Mouse (Mus musculus) CH12.LX (cell line): ENCODE results near the gene Anp32e. TPM values are rescaled to one million over a fixed set of nuclear protein-coding genes. Genes with fewer than 3 reads are reported as not detected.
A peak's percentile ranks its signal among the peaks of the same experiment; 100 is the strongest.

ENCODE experiments used
- DNase-seq: peaks from one replicate; pipeline ENCODE4 v3.0.0-alpha.2; 2013; ENCODE audit errors: extremely low read depth
- H3K27ac ChIP-seq: 2 replicates; pipeline ENCODE4 v1.5.1; 2012; ENCODE audit warnings: low read depth, mild to moderate bottlenecking, control low read depth, moderate library complexity; ENCODE audit not compliant: insufficient read depth
- H3K27me3 ChIP-seq: replicated peaks from 2 replicates; pipeline ENCODE3; 2012; ENCODE audit warnings: inconsistent platforms
- H3K36me3 ChIP-seq, 2 experiments: replicated peaks in 1 of 2; 2 replicates each; pipeline versions ENCODE3 to v1.6.1; 2012; ENCODE audit warnings: inconsistent platforms in 1 of 2, low read length in 1 of 2, mild to moderate bottlenecking in 1 of 2, mixed read lengths in 1 of 2, moderate library complexity in 1 of 2; ENCODE audit not compliant: control insufficient read depth in 1 of 2, insufficient read depth in 1 of 2
- H3K4me1 ChIP-seq, 2 experiments: 2 replicates each; pipeline ENCODE4 v1.6.1; 2012; ENCODE audit warnings: inconsistent platforms in 1 of 2, moderate library complexity in 1 of 2; ENCODE audit not compliant: insufficient read depth in 2 of 2, control insufficient read depth in 1 of 2
- H3K4me2 ChIP-seq: 2 replicates; pipeline ENCODE4 v1.6.1; 2012; ENCODE audit warnings: low read depth, mild to moderate bottlenecking, control low read depth; ENCODE audit not compliant: poor library complexity, insufficient read depth, severe bottlenecking
- H3K4me3 ChIP-seq, 3 experiments: fragments of 150-350 bp in 1 of 3; sonication (generic) in 1 of 3; replicated peaks in 1 of 3; 2 replicates each; pipeline versions ENCODE3 to v1.5.1; 2011 to 2012; ENCODE audit warnings: low read depth in 2 of 3, low read length in 2 of 3, mild to moderate bottlenecking in 2 of 3, moderate library complexity in 2 of 3, control low read depth in 1 of 3, improper control_type of control experiment in 1 of 3, inconsistent platforms in 1 of 3, mixed read lengths in 1 of 3; ENCODE audit not compliant: poor library complexity in 1 of 3
- H3K79me2 ChIP-seq: replicated peaks from 2 replicates; pipeline ENCODE4 v1.6.1; 2012; ENCODE audit warnings: mild to moderate bottlenecking, moderate library complexity; ENCODE audit not compliant: control insufficient read depth, poor library complexity, insufficient read depth, severe bottlenecking; ENCODE audit errors: extremely low read depth
- H3K9ac ChIP-seq: 2 replicates; pipeline ENCODE4 v1.6.1; 2012; ENCODE audit warnings: low read depth, mild to moderate bottlenecking, control low read depth, moderate library complexity; ENCODE audit not compliant: insufficient read depth
- H3K9me3 ChIP-seq: replicated peaks from 2 replicates; pipeline ENCODE3; 2012; ENCODE audit warnings: low read length, inconsistent platforms, mixed read lengths
- EP300 ChIP-seq: IDR thresholded peaks from 2 replicates; pipeline ENCODE4 v1.6.1; 2011; ENCODE audit warnings: low read length, improper control_type of control experiment
- GABPA ChIP-seq: IDR thresholded peaks from 2 replicates; pipeline ENCODE4 v1.6.1; 2012; ENCODE audit warnings: low read depth, low read length, improper control_type of control experiment, inconsistent platforms; ENCODE audit not compliant: insufficient replicate concordance
- JUN ChIP-seq: IDR thresholded peaks from 2 replicates; pipeline ENCODE4 v1.6.1; 2011; ENCODE audit warnings: low read depth, mild to moderate bottlenecking, low read length, improper control_type of control experiment, moderate library complexity; ENCODE audit not compliant: insufficient read depth
- KAT2A ChIP-seq: IDR thresholded peaks from 2 replicates; pipeline ENCODE4 v1.6.1; 2012; ENCODE audit warnings: low read length, improper control_type of control experiment, inconsistent platforms; ENCODE audit not compliant: insufficient replicate concordance
- MAX ChIP-seq: IDR thresholded peaks from 2 replicates; pipeline ENCODE4 v1.6.1; 2011; ENCODE audit warnings: low read length, improper control_type of control experiment
- MAZ ChIP-seq: IDR thresholded peaks from 2 replicates; pipeline ENCODE4 v1.6.1; 2012; ENCODE audit warnings: low read depth, mild to moderate bottlenecking, inconsistent platforms, low read length, improper control_type of control experiment, moderate library complexity
- MEF2A ChIP-seq: IDR thresholded peaks from 2 replicates; pipeline ENCODE4 v1.6.1; 2014; ENCODE audit warnings: low read depth, mild to moderate bottlenecking, inconsistent platforms, low read length, improper control_type of control experiment, borderline replicate concordance
- MXI1 ChIP-seq: IDR thresholded peaks from 2 replicates; pipeline ENCODE4 v1.6.1; 2011; ENCODE audit warnings: mild to moderate bottlenecking, low read depth, low read length, improper control_type of control experiment
- MYC ChIP-seq: IDR thresholded peaks from 2 replicates; pipeline ENCODE4 v1.6.1; 2011; ENCODE audit warnings: low read depth, mild to moderate bottlenecking, improper control_type of control experiment, low read length
- NRF1 ChIP-seq: IDR thresholded peaks from 2 replicates; pipeline ENCODE4 v1.6.1; 2014; ENCODE audit warnings: low read depth, mild to moderate bottlenecking, inconsistent platforms, low read length, improper control_type of control experiment, moderate library complexity
- POLR2AphosphoS2 ChIP-seq: IDR thresholded peaks from 2 replicates; pipeline ENCODE4 v1.6.1; 2011; ENCODE audit warnings: low read depth, low read length, improper control_type of control experiment
- RCOR1 ChIP-seq: conservative IDR thresholded peaks from 2 replicates; pipeline ENCODE4 v1.6.1; 2012; ENCODE audit warnings: low read depth, mild to moderate bottlenecking, inconsistent platforms, low read length, improper control_type of control experiment
- SMC3 ChIP-seq: IDR thresholded peaks from 2 replicates; pipeline ENCODE4 v1.6.1; 2011; ENCODE audit warnings: low read depth, low read length, improper control_type of control experiment
- TBP ChIP-seq: conservative IDR thresholded peaks from 2 replicates; pipeline ENCODE4 v1.6.1; 2011; ENCODE audit warnings: low read depth, low read length, improper control_type of control experiment
- UBTF ChIP-seq: IDR thresholded peaks from 2 replicates; pipeline ENCODE4 v1.6.1; 2012; ENCODE audit warnings: low read depth, mild to moderate bottlenecking, inconsistent platforms, low read length, improper control_type of control experiment, moderate library complexity
- USF1 ChIP-seq: IDR thresholded peaks from 2 replicates; pipeline ENCODE4 v1.6.1; 2014; ENCODE audit warnings: low read depth, mild to moderate bottlenecking, inconsistent platforms, low read length, improper control_type of control experiment
- ZKSCAN1 ChIP-seq: IDR thresholded peaks from 2 replicates; pipeline ENCODE4 v1.6.1; 2012; ENCODE audit warnings: low read depth, inconsistent platforms, low read length, improper control_type of control experiment, borderline replicate concordance
- dilution Hi-C: fragments of 300-500 bp; cut with MboI; formaldehyde crosslinking; loops from 2 replicates; pipeline ENCODE4 v1.14.3; 2020; ENCODE audit warnings: low sequenced_read_pairs; ENCODE audit not compliant: extremely low pct_unique_long_range_greater_than_20kb, extremely low pct_ligation_motif_present
- in situ Hi-C: fragments of 300-500 bp; cut with MboI; formaldehyde crosslinking; loops from 3 replicates; pipeline ENCODE4 v1.14.3; 2019; ENCODE audit warnings: low sequenced_read_pairs, low pct_ligation_motif_present, low pct_unique_long_range_greater_than_20kb, mixed read lengths
- polyA plus RNA-seq: library from polyadenylated mRNA; unstranded; fragments of >175 nt; gene quantifications from 2 replicates; pipeline ENCODE4 v1.2.1, GENCODE M21; 2012; ENCODE audit warnings: low read depth; ENCODE audit not compliant: insufficient read length
- total RNA-seq, 2 experiments: library from RNA; depleted of rRNA; stranded (reverse); fragments of 300-350 nt in 1 of 2; fragments of >200 nt in 1 of 2; gene quantifications; 2 replicates each; pipeline ENCODE4 v1.2.3; 2012 to 2014

The Anp32e gene
- total and polyA plus RNA-seq, 3 experiments = 74.2 to 439 (median 85.2) TPM

DNA sequence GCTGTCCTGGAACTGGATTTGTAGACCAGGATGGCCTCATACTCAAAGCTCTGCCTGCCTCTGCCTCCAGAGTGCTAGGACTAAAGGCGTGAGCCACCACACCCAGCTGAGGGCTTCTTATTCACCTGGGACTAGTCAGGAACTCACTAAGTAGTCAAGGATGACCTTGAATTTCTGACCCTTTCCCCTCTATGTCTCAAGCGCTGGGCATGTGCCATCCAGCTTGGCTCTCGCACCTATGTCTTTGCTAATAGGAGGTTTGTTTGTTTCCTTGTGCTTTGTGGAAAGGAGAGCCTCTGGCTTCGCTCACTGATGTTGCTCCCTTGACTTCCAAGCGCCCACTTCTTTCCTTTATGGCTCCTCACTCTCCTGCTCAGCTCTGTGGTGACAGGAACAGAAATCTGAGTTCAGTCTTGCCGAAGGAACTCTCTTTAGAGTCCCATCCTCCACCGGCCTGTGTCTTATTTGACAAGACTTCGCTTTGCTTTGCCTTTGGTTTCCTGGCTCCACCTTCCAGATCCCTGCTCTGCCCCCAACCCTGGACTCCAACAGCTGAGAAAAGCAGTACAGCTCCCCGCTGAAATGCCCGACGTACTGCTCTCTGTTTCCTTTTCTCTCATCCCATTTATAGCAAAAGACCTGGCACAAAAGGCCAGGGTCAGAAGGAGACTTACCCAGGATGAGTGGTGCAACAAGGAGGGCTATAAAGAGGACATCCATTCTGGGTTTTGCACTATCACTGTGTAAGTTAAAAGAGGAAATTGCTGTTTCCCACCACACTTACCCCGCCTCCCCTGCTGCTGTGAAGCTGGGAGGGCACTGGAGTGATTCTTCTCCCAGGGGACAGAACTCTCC, 37.6 kb upstream of the Anp32e start, which contains the start of gene BC028528 (continued):
- TF ChIP-seq SMC3 (no peak), MXI1 (no peak), UBTF (no peak)

GRCm38 (mm10) chr3:95892066-95893052, 36.7 kb upstream of the Anp32e start:
- no peaks in the 10 kb centered on the region for H3K9me3 ChIP-seq
- DNase-seq = no peak
- H3K36me3 ChIP-seq = peaks cover 17 to 32% of the 10 kb centered on the region in 2 experiments
- H3K4me1 ChIP-seq = peaks cover 18 to 61% of the 10 kb centered on the region in 2 experiments
- TF ChIP-seq MAX (no peak), MXI1 (no peak), TBP (no peak), GABPA (no peak), USF1 (no peak), JUN (no peak), NRF1 (no peak), RCOR1 (no peak), EP300 (no peak), ZKSCAN1 (no peak), MAZ (no peak), MYC (no peak), MEF2A (no peak), POLR2AphosphoS2 (no peak), KAT2A (no peak), SMC3 (no peak)
- H3K4me2 ChIP-seq = peak overlapping the region; percentile 93
- in situ Hi-C loops = no loop called here
- peaks cover 16% of the 10 kb centered on the region for H3K79me2 ChIP-seq
- no peak overlapping the region for H3K9ac ChIP-seq
- H3K27ac ChIP-seq = no peak overlapping the region
- dilution Hi-C loops = no loop called here
- no peaks in the 10 kb centered on the region for H3K27me3 ChIP-seq
- H3K4me3 ChIP-seq = peak overlapping the region; percentile 51 to 54 (median 53)
